Mouse (Mus musculus) C3H10T1/2 (cell line): ENCODE data around the gene Foxm1. TPM values are rescaled to one million over a fixed set of nuclear protein-coding genes. Genes with fewer than 3 reads are reported as not detected.

Source experiments
- polyA plus RNA-seq, 2 experiments: library from polyadenylated mRNA; unstranded; fragments of >200 nt; fragmentation: generic; extraction: Trizol; gene quantifications; one replicate each; pipeline ENCODE4 v1.2.1; 2012; ENCODE audit warnings: missing spikeins in 2 of 2

Gene Foxm1
- 10 to 100 TPM; 26.2 to 39.5 TPM for polyA plus RNA-seq

GRCm38 (mm10) chr6:128362381-128363006, at the start of gene Foxm1, which contains the start of gene Rhno1:
Gene Foxm1 (plus strand): TSS chr6:128362967.
Gene Rhno1 (minus strand): TSS chr6:128362911.

GRCm38 (mm10) chr6:128355726-128356416, 6.9 kb upstream of the Foxm1 start, which contains the start of gene Tulp3:
Gene Tulp3 (minus strand): TSS chr6:128355851.

GRCm38 (mm10) chr6:128375192-128375591, 12.4 kb downstream of the Foxm1 start, which contains the start of the genes Tex52 and Gm44596:
Gene Tex52 (plus strand): TSS chr6:128375456.
Gene Gm44596 (plus strand): TSS chr6:128375503.

GRCm38 (mm10) chr6:128398996-128399395, 36.2 kb downstream of the Foxm1 start, which contains the start of gene Nrip2:
Gene Nrip2 (plus strand): TSS chr6:128399296.

GRCm38 (mm10) chr6:128424269-128425019, 61.7 kb downstream of the Foxm1 start, which contains the start of gene Itfg2:
Gene Itfg2 (minus strand): TSS chr6:128424931.

Other genes with a start within 250 kb of the Foxm1 start
- gene Tspan9, start 219.4 kb upstream of the Foxm1 start, polyA plus RNA-seq: 10 to 100 TPM; 26.6 to 61.3 TPM
- gene Tead4, start 62.1 kb upstream of the Foxm1 start, polyA plus RNA-seq: 1 to 10 TPM; 1.3 to 8.9 TPM
- 10 to 100 TPM; 15.3 to 35.1 TPM for gene Tulp3, start 7.1 kb upstream of the Foxm1 start, polyA plus RNA-seq
- gene Rhno1, start 56 bp upstream of the Foxm1 start, polyA plus RNA-seq: 10 to 100 TPM; 38.5 to 42.2 TPM
- gene Tex52, start 12.5 kb downstream of the Foxm1 start, polyA plus RNA-seq: under 1 TPM; 0.02 to 0.08 TPM
- not detected for gene Gm44596, start 12.5 kb downstream of the Foxm1 start, polyA plus RNA-seq
- gene Nrip2, start 36.3 kb downstream of the Foxm1 start, polyA plus RNA-seq: under 1 TPM; 0.04 to 0.37 TPM
- 10 to 100 TPM; 12.5 to 27.9 TPM for gene Itfg2, start 62.0 kb downstream of the Foxm1 start, polyA plus RNA-seq
- gene Fkbp4, start 75.7 kb downstream of the Foxm1 start, polyA plus RNA-seq: 100 to 1,000 TPM; 126 to 267 TPM
- gene Pzp, start 163.8 kb downstream of the Foxm1 start, polyA plus RNA-seq: not detected
- not detected for gene A2ml1, start 218.6 kb downstream of the Foxm1 start, polyA plus RNA-seq